Mouse (Mus musculus) spleen, postnatal 36 days (tissue): Measurements from ENCODE around the gene Mapkbp1.
A peak's percentile ranks its signal among the peaks of the same experiment; 100 is the strongest.

Source experiments
- DNase-seq, 2 experiments: peaks; one replicate each; pipeline ENCODE4 v3.0.0; 2022; ENCODE audit warnings: low spot score in 2 of 2, mixed read lengths in 1 of 2

The Mapkbp1 gene

DNA sequence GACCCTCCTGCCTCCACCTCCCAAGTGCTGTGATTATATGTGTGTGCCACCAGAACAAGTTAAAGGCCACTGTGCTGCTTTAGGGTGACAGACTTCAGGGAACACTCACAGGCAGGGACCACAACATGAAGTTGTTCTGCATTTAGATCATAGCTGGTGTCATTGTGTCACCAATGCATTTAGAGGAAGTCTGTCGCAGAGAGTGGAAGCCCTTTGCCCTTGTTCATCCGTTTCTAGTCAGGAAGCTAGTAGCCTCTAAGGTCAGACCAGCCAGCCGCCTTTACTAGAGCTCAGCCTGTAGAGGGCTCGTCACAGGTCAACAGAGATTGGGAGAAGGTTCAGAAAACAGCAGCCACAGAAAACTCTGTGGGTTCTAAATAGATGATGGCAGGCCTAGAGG, 36.2 kb downstream of the Mapkbp1 start:
- DNase-seq, result peak in 1 of 2 experiments; percentile 23

DNA sequence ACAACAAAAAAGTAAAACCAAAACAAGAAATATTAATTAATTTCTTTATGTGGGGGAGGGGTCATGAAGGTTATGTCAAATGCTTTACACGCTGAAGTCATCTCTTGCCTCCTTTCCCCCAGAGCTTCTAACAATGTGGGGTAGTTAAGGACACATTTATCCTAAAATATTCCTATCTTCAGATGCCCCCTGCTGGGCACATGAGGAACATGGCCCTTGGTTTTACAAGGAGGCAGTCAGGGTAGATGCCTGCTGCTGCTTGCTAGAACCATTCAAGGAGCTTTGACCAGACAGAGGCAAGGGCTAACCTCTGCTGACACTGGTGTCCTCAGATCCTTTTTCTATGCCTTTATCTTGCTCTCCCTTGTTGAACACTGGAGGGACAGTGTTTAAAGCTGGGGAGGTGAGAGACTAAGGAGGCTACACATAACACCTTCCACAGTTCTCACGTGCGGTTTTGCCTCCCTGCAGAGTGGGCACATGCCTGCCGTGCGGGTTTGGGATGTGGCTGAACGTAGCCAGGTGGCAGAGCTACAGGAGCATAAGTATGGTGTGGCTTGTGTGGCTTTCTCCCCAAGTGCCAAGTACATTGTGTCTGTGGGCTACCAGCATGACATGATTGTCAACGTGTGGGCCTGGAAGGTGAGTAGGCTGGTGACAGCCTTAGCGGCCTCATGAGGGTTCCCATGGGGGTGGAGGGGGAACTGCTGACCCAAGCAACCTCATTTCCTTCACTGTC, 39.1 kb downstream of the Mapkbp1 start:
- peak in 1 of 2 experiments; percentile 41 for DNase-seq

- no peak for DNase-seq
Observed at GRCm38 (mm10) chr2:120012924-120013323, 40.4 kb downstream of the Mapkbp1 start.

DNA sequence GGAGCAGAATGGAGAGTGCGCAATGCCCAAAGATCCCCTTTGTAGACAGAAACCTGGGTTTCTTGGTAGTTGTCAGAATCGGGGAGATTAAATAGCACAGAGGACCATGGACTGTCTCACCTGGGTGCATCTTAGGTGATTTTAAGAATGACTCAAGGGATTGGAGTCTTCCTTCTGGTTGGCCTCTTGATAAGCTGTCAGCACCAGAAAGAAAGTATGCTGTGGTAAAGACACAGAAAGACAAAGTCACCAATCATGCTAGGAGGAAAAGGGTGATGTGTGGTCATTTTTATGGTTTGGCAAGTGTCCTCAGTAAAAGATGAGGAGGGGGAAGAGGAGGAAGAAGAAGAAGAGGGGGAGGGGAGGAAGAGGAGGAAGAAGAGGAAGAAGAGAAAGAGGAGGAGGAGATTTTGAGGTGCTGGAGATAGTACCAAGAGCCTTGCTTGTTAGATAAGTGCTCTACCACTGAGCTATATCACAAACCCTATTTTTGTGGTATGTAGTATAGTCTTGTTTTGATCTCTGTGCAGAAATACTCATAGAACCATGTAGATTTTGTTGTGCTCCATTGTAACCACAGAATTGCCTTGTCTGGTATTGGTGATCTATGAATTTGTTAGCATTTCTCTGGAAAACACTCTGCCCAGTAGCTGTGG, 41.5 kb downstream of the Mapkbp1 start:
- DNase-seq, result no peak

- no peak for DNase-seq
Observed at GRCm38 (mm10) chr2:120015882-120016281, 43.4 kb downstream of the Mapkbp1 start.

GRCm38 (mm10) chr2:120017599-120017998, 45.1 kb downstream of the Mapkbp1 start:
- no peak for DNase-seq

DNA sequence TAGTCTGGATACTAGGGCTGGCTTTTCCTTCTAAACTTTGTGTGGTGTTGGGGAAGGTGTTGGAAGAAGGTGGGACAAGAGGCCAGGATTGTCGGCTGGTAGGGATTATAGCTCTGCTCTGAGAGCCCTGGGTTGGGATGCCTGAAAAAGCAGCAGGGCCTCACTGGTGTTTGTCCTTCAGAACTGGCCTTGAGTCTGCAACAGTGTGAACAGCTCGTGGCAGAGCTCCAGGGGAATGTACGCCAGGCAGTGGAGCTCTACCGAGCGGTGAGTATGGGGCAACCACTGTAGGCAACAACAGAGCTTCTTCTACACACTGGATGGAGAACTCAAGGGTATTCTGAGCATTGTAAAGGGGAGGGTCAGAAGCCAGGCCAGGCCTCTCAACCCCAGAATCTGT, 51.8 kb downstream of the Mapkbp1 start:
- no peak for DNase-seq

- DNase-seq, result peak; percentile 91 to 92
Observed at GRCm38 (mm10) chr2:120026984-120027949, 54.8 kb downstream of the Mapkbp1 start, which contains the start of the genes Jmjd7 and Gm28042. Gene Jmjd7, plus strand, starts transcription at chr2:120027483. Gene Gm28042, plus strand, starts transcription at chr2:120027493.

DNA sequence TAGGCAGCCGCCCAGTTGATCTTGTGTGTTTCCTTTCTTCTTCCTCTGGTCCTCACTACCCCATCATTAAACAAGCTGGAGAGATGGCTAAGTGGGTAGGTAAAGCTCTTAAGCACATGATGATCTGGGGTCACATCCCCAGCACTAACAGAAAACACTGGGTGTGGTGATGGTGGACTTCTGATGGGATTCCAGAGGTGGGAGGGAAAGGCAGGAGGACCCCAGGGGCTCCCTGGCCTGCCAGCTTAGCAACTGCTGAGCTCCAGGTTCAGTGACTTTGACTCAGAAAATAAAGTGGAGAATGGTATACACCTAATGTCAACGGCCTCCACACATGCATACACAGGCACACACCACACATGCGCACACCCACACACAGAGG, 55.4 kb downstream of the Mapkbp1 start:
- no peak for DNase-seq

DNA sequence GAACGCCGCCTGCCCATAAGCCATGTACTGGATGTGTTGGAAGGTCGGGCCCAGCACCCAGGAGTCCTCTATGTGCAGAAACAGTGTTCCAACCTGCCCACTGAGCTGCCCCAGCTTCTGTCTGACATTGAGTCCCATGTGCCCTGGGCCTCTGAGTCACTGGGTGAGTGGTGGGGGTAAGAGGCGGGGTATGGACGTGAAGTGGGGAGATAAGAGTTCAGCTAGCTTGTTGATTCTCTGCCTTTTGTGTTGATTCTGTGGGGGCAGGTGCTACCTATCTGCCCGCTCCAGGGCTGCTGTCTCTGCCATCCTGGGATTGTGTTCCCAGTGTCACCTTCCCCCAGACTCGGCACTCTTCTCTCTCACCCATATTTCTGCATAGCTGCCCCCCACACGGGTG, 57.9 kb downstream of the Mapkbp1 start:
- DNase-seq, result no peak

- no peak for DNase-seq
Observed at GRCm38 (mm10) chr2:120032726-120033467, 60.4 kb downstream of the Mapkbp1 start, which contains the start of gene Pla2g4b. Gene Pla2g4b, plus strand, starts transcription at chr2:120033417.

DNA sequence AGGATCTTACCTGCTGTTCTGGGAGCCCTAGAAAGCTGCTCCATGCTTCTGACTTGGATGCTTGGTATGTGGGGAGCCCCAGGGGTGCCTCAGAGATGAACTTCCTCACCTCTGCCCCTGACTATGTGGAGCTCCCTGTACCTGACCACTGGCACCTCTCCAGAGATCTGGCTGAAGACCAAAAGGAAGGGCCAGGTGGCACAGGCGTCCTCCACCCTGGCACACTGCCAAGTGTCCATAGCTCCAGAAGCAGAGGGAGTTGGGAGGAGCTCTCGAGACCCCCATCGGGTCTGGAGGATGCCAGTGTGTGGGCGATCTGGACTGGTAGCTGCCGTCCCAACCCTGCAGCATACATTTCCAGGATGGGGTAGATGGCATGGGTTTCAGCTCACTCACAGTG, 61.2 kb downstream of the Mapkbp1 start:
- DNase-seq, result no peak

GRCm38 (mm10) chr2:120037744-120038143, 65.2 kb downstream of the Mapkbp1 start:
- DNase-seq, result no peak

DNA sequence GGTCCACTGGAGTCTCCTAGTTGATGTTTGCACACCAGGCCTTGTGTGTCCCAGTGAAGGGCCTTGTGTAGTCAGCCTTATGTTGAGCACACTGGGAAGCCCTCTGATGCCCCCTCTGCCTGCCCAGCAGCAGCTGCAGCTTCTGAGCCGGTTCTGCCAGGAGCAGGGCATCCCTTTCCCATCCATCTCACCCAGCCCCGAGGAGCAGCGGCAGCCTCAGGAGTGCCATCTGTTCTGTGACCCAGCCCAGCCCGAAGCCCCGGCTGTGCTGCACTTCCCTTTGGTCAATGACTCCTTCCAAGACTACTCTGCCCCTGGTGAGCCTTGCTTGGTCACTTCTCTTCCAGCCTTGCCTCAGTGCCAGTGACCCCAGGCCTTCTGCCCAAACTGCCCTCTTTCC, 68.5 kb downstream of the Mapkbp1 start:
- no peak for DNase-seq

GRCm38 (mm10) chr2:120044101-120044603, 71.7 kb downstream of the Mapkbp1 start:
- no peak for DNase-seq

DNA sequence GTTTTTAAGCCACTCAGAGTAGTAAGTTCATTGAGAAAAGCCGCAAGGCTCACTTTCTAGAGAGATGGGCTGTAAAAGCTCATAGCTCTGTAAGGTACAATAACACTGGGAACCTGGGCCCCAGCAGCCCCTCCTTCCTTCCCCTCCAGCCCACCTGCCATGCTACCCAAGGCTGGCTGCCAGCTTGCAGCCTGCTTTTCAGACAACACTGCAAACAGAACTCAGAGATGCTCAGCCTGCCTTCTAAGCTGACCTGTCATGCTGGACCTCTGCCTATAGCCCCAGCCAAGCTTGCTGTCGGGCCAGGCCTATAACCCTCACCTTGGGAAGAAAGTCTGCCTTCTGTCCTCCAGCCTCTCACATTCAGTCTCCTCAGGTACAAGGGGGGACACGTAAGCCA, 72.2 kb downstream of the Mapkbp1 start:
- DNase-seq, result no peak

DNA sequence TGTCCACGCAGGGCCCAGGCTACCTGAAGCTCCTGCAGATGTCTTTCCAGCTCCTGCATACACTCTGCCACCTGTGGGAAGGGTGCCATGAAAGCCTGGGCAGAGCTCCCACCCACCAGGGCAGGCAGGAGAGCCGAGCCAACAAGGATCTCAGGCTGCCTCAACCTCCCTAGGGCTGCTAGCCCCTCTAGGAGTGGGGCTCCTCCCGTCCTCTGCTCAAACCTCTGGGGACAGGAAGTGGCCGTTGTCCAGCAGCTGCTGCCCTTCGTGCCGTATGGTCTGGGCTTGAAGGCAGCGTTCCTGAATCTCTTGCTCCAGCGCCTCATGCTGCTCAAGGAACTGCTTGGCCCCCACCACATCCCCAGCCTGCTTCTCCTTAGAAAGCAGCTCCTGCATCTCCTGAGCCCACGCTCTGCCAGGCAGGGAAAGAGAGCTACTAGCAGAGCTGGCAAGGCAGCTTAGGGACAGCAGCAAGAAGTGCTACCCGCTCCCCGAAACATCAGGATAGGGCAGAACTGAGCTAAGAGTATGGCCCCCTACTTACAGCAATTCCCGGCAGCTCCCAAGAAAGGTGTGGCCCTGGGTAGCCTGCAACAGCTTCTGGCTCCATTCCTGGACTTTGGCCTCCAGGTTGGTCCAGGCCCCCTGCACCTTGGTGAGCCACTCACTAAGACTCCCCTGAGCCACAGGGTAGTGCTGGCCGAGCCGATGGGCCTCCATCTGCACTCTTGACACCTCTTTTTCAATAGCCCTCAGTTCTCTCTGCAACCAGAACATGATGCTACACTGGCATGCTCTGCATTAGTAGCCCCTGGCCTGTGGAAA, 74.2 kb downstream of the Mapkbp1 start:
- no peak for DNase-seq

DNA sequence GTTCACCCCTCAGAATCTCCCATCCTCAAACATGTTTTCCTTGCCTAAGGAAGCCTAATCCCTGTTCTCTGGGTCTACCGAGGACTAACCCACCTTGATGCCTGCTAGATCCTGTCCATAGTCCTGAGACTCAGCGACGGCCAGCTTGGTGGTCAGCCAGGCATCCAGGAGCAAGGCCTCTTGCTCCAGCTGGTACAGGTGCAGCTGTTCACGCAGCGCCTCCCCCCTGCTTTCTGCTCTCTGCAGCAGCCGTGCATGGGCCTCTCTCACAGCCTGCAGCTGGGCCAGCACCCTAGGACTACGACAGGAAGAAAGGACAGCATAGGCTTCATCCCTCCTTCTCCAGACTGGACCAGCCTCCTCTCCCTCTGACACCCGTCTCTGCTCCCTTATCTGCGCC, 75.7 kb downstream of the Mapkbp1 start:
- no peak for DNase-seq

GRCm38 (mm10) chr2:120049632-120050274, 77.3 kb downstream of the Mapkbp1 start:
- DNase-seq, result peak in 1 of 2 experiments; percentile 21

DNA sequence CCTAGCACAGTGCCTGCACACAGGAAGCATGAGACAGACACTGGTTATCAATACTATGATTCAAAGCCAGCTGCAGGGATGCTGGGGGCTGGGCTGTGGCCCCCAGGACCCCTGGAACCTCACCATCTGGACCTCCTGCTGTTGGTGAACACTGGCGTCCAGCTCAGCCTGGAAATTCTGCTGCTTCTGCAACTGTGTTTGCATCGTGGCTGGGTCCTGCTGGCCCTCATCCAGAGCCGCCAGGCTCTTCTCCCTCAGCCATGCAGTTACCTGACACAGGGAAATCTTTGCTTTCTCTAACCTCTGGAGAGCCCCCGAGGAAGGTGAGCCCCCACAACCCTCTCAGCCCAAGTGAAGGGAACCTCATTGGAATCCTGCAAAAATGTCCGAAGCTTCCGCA, 78.9 kb downstream of the Mapkbp1 start:
- no peak for DNase-seq
